Mouse (Mus musculus): ENCODE data around the gene Ndrg4. TPM values are rescaled to one million over a fixed set of nuclear protein-coding genes. Genes with fewer than 3 reads are reported as not detected.
"Not testable (repeated sequence)": the region's sequence is repeated elsewhere in the genome, so short reads cannot be mapped to it uniquely, and the experiment has no call there.

Gene Ndrg4
- polyA plus RNA-seq, 1 experiment from 2014 or later = 22.0 TPM

GRCm38 (mm10) chr8:95661575-95661974 lies 15.2 kb upstream of the Ndrg4 start:
- DNase-seq (ENCODE audit: low spot score) (no peak), ATAC-seq (replicated peaks; ENCODE audit: low FRiP score, low read depth) (no peak)
- H3K4me1 ChIP-seq (replicated peaks; ENCODE audit: insufficient read depth, low read length) = no peaks in the 10 kb centered on the region
- no peak overlapping the region for H3K9ac ChIP-seq (ENCODE audit: low read depth, low read length)
- 88% methylated on average over 6 of the region's 6 CpGs for WGBS
- H3K36me3 ChIP-seq (ENCODE audit: insufficient read depth, low read length) = no peaks in the 10 kb centered on the region
- no peak overlapping the region for H3K27ac ChIP-seq
- H3K9me3 ChIP-seq (replicated peaks; ENCODE audit: low read length) = no peaks in the 10 kb centered on the region
- no peak for TF ChIP-seq CTCF (IDR thresholded peaks at IDR 0.05; ENCODE audit: low read depth)
- H3K4me2 ChIP-seq (ENCODE audit: low read length) = no peak overlapping the region
- H3K4me3 ChIP-seq (replicated peaks; ENCODE audit: low read depth, low read length) = no peak overlapping the region
- no peaks in the 10 kb centered on the region for H3K27me3 ChIP-seq (ENCODE audit: insufficient read depth, low read length)

DNA sequence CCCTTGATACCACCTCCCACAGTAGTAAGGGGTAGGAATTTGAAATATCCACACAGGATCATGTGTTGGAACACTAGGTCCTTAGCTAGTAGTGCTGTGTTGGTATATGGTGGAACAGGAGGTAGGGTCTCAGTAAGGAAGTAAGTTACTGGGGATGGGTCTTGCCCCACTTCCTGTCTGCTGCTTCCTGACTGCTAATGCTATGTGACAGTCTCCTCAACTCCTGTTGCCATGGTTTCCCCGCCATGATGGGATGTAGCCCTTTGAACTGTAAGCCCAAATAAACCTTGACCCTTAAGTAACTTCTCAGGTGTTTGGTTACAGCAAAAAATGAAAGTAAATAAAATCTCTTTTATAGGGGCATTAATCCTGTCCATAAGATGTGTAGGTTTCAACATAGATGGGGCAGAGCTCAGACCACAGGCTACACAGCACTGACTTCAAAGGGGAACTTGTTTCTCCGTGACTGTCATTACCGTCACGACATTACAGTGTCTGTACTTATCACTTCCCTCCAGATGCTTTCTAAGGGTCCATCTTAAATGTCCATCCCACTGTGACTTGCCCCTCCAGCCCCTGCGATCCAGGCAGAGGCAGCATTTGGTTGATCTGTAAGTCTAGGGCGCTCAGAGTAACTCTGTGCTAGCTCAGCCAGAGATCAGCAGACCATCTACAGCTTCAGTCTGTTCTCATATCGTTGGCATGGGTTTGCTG lies 13.7 kb upstream of the Ndrg4 start:
- Histone ChIP-seq H3K4me2 (ENCODE audit: low read length) (no peak overlapping the region), H3K27ac (no peak overlapping the region), H3K9me3 (replicated peaks; ENCODE audit: low read length) (no peaks in the 10 kb centered on the region), H3K4me1 (replicated peaks; ENCODE audit: insufficient read depth, low read length) (no peaks in the 10 kb centered on the region), H3K36me3 (ENCODE audit: insufficient read depth, low read length) (no peaks in the 10 kb centered on the region), H3K9ac (ENCODE audit: low read depth, low read length) (no peak overlapping the region), H3K27me3 (ENCODE audit: insufficient read depth, low read length) (no peaks in the 10 kb centered on the region), H3K4me3 (replicated peaks; ENCODE audit: low read depth, low read length) (no peak overlapping the region)
- DNase-seq (ENCODE audit: low spot score) = no peak
- no peak for ATAC-seq (replicated peaks; ENCODE audit: low FRiP score, low read depth)
- no peak for TF ChIP-seq CTCF (IDR thresholded peaks at IDR 0.05; ENCODE audit: low read depth)
- WGBS = 67% methylated on average over 7 of the region's 7 CpGs

- Histone ChIP-seq H3K4me3 (replicated peaks; ENCODE audit: low read depth, low read length) (no peak overlapping the region), H3K9ac (ENCODE audit: low read depth, low read length) (no peak overlapping the region), H3K27ac (no peak overlapping the region), H3K9me3 (replicated peaks; ENCODE audit: low read length) (no peaks in the 10 kb centered on the region), H3K27me3 (ENCODE audit: insufficient read depth, low read length) (no peaks in the 10 kb centered on the region), H3K4me2 (ENCODE audit: low read length) (no peak overlapping the region), H3K4me1 (replicated peaks; ENCODE audit: insufficient read depth, low read length) (no peaks in the 10 kb centered on the region), H3K36me3 (ENCODE audit: insufficient read depth, low read length) (no peaks in the 10 kb centered on the region)
- no peak for TF ChIP-seq CTCF (IDR thresholded peaks at IDR 0.05; ENCODE audit: low read depth)
- ATAC-seq (replicated peaks; ENCODE audit: low FRiP score, low read depth) = no peak
- DNase-seq (ENCODE audit: low spot score) = peak; percentile 19
- 35% methylated on average over 4 of the region's 4 CpGs for WGBS
These were observed 13.2 kb upstream of the Ndrg4 start for GRCm38 (mm10) chr8:95663599-95663949.

- H3K4me3 ChIP-seq (replicated peaks; ENCODE audit: low read depth, low read length); DNase-seq (ENCODE audit: low spot score); H3K9ac ChIP-seq (ENCODE audit: low read depth, low read length); H3K4me2 ChIP-seq (ENCODE audit: low read length); H3K27ac ChIP-seq; H3K36me3 ChIP-seq (ENCODE audit: insufficient read depth, low read length); H3K27me3 ChIP-seq (ENCODE audit: insufficient read depth, low read length); ATAC-seq (replicated peaks; ENCODE audit: low FRiP score, low read depth); H3K4me1 ChIP-seq (replicated peaks; ENCODE audit: insufficient read depth, low read length); H3K9me3 ChIP-seq (replicated peaks; ENCODE audit: low read length): not testable (repeated sequence)
- WGBS = 96% methylated on average over 11 of the region's 11 CpGs
These were observed 10.8 kb upstream of the Ndrg4 start for GRCm38 (mm10) chr8:95665813-95666452.

GRCm38 (mm10) chr8:95668163-95668958 lies 8.4 kb upstream of the Ndrg4 start:
- H3K9ac ChIP-seq (ENCODE audit: low read depth, low read length) = no peak overlapping the region
- ATAC-seq (replicated peaks; ENCODE audit: low FRiP score, low read depth) (no peak), DNase-seq (ENCODE audit: low spot score) (no peak)
- H3K4me1 ChIP-seq (replicated peaks; ENCODE audit: insufficient read depth, low read length) = no peaks in the 10 kb centered on the region
- H3K27me3 ChIP-seq (ENCODE audit: insufficient read depth, low read length) = peaks cover 3% of the 10 kb centered on the region; the same call in 1 of the 2 replicates
- TF ChIP-seq CTCF (IDR thresholded peaks at IDR 0.05; ENCODE audit: low read depth) = no peak
- 46% methylated on average over 8 of the region's 8 CpGs for WGBS
- no peaks in the 10 kb centered on the region for H3K36me3 ChIP-seq (ENCODE audit: insufficient read depth, low read length)
- H3K4me2 ChIP-seq (ENCODE audit: low read length) = no peak overlapping the region
- no peak overlapping the region for H3K4me3 ChIP-seq (replicated peaks; ENCODE audit: low read depth, low read length)
- no peaks in the 10 kb centered on the region for H3K9me3 ChIP-seq (replicated peaks; ENCODE audit: low read length)
- H3K27ac ChIP-seq = no peak overlapping the region

DNA sequence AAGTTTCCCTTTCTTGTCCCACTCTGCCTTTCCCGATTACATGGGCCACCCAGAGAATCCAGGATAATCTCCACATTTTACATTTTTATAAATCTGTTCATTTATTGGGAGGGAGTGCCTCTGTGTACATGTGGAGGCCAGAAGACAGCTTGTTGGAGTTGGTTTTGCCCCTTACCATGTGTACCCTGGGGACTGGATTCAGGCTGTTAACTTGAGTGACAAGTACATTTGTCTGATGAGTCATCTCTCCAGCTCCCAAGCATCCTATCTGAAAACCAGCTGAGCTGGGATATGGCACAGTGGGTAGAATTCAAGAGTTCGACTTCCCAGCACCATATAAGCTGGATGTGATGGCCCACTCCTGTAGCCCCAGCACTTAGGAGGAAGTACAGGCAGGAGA lies 6.8 kb upstream of the Ndrg4 start:
- Histone ChIP-seq H3K4me1 (replicated peaks; ENCODE audit: insufficient read depth, low read length) (no peaks in the 10 kb centered on the region), H3K4me3 (replicated peaks; ENCODE audit: low read depth, low read length) (no peak overlapping the region), H3K9me3 (replicated peaks; ENCODE audit: low read length) (no peaks in the 10 kb centered on the region), H3K27me3 (ENCODE audit: insufficient read depth, low read length) (peaks cover 3% of the 10 kb centered on the region; the same call in 1 of the 2 replicates), H3K4me2 (ENCODE audit: low read length) (no peak overlapping the region), H3K27ac (no peak overlapping the region), H3K36me3 (ENCODE audit: insufficient read depth, low read length) (no peaks in the 10 kb centered on the region), H3K9ac (ENCODE audit: low read depth, low read length) (no peak overlapping the region)
- ATAC-seq (replicated peaks; ENCODE audit: low FRiP score, low read depth) (no peak), DNase-seq (ENCODE audit: low spot score) (no peak)
- no peak for TF ChIP-seq CTCF (IDR thresholded peaks at IDR 0.05; ENCODE audit: low read depth)
- 79% methylated on average over 2 of the region's 2 CpGs for WGBS

All from kidney, postnatal 0 days (tissue).